Mouse (Mus musculus) limb, embryonic 14.5 days (tissue): ENCODE measurements around the gene Fam178b. TPM values are rescaled to one million over a fixed set of nuclear protein-coding genes. Genes with fewer than 3 reads are reported as not detected.
A peak's percentile ranks its signal among the peaks of the same experiment; 100 is the strongest.

Source experiments
- ATAC-seq: fragments of 200-750 bp; cut with Nextera tagmentation; 2 replicates; pipeline ENCODE4 v1.8.0; 2017; ENCODE audit warnings: low read depth, moderate number of reproducible peaks, moderate TSS enrichment; ENCODE audit not compliant: low FRiP score
- DNase-seq: peaks from one replicate; pipeline ENCODE4 v3.0.0-alpha.2; 2015; ENCODE audit warnings: low spot score
- H3K27ac ChIP-seq: fragments of 300-500 bp; sonication (generic); replicated peaks from 2 replicates; pipeline ENCODE4 v1.5.1; 2014; ENCODE audit warnings: low read depth, mild to moderate bottlenecking, low read length, moderate library complexity, mixed read lengths
- H3K27me3 ChIP-seq: fragments of 300-500 bp; sonication (generic); 2 replicates; pipeline ENCODE4 v1.6.1; 2014; ENCODE audit warnings: low read length, mixed read lengths; ENCODE audit not compliant: control insufficient read depth, insufficient read depth
- H3K36me3 ChIP-seq: fragments of 300-500 bp; sonication (generic); 2 replicates; pipeline ENCODE4 v1.6.1; 2014; ENCODE audit warnings: mild to moderate bottlenecking, low read length, moderate library complexity, mixed read lengths; ENCODE audit not compliant: control insufficient read depth, insufficient read depth
- H3K4me1 ChIP-seq: fragments of 300-500 bp; sonication (generic); 2 replicates; pipeline ENCODE4 v1.6.1; 2014; ENCODE audit warnings: antibody characterized with exemption, low read length, mixed read lengths; ENCODE audit not compliant: control insufficient read depth, insufficient read depth
- H3K4me2 ChIP-seq: fragments of 300-500 bp; sonication (generic); replicated peaks from 2 replicates; pipeline ENCODE4 v1.6.1; 2014; ENCODE audit warnings: low read depth, mild to moderate bottlenecking, low read length, moderate library complexity; ENCODE audit not compliant: severe bottlenecking
- H3K4me3 ChIP-seq: fragments of 300-500 bp; sonication (generic); replicated peaks from 2 replicates; pipeline ENCODE4 v1.5.1; 2014; ENCODE audit warnings: low read length
- H3K9ac ChIP-seq: fragments of 300-500 bp; sonication (generic); 2 replicates; pipeline ENCODE4 v1.6.1; 2014; ENCODE audit warnings: mild to moderate bottlenecking, low read depth, low read length, moderate library complexity; ENCODE audit not compliant: severe bottlenecking
- H3K9me3 ChIP-seq: fragments of 300-500 bp; sonication (generic); 2 replicates; pipeline ENCODE4 v1.6.1; 2016; ENCODE audit warnings: low read length; ENCODE audit not compliant: control insufficient read depth
- POLR2A ChIP-seq: fragments of 200-500 bp; IDR thresholded peaks from 2 replicates; pipeline ENCODE4 v1.8.0; 2012; ENCODE audit warnings: inconsistent platforms, mild to moderate bottlenecking, moderate library complexity, borderline replicate concordance; ENCODE audit not compliant: insufficient read depth, insufficient read length; ENCODE audit errors: extremely low read depth
- whole genome bisulfite sequencing: fragments of 180-500 bp; shearing (Covaris S2); extraction: QIAGEN DNeasy Blood & Tissue Kit; methylation state at CpG from one replicate; pipeline ENCODE4 v1.1.7; 2014; 5-methylcytosine and 5-hydroxymethylcytosine counted together
- polyA plus RNA-seq, 2 experiments: library from polyadenylated mRNA; depleted of rRNA in 1 of 2; stranded (reverse) in 1 of 2; unstranded in 1 of 2; fragments of >200 nt; fragmentation: Nextera tagmentation in 1 of 2; extraction: Ambion mirVana in 1 of 2; gene quantifications; 2 replicates each; pipeline versions ENCODE4 v1.2.1 to v1.2.3; 2012 to 2014

The Fam178b gene
- polyA plus RNA-seq, 2 experiments = 0.67 to 1.5 TPM

DNA sequence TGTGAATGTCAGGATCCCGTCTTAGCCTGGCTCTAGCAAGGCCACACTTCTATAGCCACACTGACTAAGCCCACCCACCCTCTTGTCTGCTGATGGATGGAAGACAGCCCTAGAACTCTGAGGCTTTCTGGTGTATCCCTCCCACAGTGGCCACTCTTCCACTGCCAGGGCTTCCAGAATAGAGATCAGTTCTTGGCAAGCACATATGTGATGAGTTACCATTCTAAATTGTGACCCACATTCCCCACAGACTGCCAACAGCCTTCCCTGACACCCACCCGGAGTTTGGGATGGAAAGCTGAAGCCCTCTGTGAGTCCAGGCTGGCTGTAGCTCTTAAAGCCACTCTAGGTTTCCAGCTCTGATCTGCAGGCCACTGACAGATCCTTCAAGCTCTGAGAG lies 24.2 kb upstream of the Fam178b start:
- Histone ChIP-seq H3K4me1 (peaks cover 12% of the 10 kb centered on the region), H3K4me3 (no peak overlapping the region), H3K9ac (no peak overlapping the region), H3K4me2 (no peak overlapping the region), H3K27me3 (no peaks in the 10 kb centered on the region), H3K27ac (no peak overlapping the region), H3K9me3 (no peaks in the 10 kb centered on the region), H3K36me3 (peaks cover 53% of the 10 kb centered on the region)
- TF ChIP-seq POLR2A = no peak
- 67% methylated on average over 2 of the region's 2 CpGs for WGBS
- DNase-seq (no peak), ATAC-seq (no peak)

DNA sequence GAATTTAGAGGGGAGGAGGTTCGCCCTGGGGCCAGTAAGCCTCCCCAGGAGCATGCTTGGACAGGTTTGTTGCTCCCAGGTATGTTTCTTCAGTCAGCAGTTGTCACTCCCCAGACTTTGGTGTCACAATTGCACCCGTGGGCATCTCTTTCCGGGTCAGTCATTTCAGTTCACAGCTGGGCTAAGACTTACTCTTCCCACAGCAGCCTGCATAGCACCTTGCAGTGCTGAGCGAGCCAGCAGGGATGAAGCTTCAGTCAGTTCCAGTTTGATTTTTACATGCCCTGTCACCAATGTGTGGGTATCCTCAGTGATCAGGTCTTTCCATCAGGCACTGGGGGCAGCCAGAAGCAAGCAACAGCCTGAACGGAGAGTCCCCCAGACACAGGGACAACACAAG lies 14.0 kb upstream of the Fam178b start:
- H3K27me3 ChIP-seq = no peaks in the 10 kb centered on the region
- H3K9me3 ChIP-seq = no peaks in the 10 kb centered on the region
- peaks cover 5% of the 10 kb centered on the region; the same call in 1 of the 2 replicates for H3K4me1 ChIP-seq
- no peak overlapping the region for H3K27ac ChIP-seq
- no peak for TF ChIP-seq POLR2A
- 0 out of 2 replicates have a peak overlapping the region, but pooled peaks have one; percentile 16 for H3K9ac ChIP-seq
- ATAC-seq (no peak), DNase-seq (no peak)
- H3K4me2 ChIP-seq = no peak overlapping the region
- H3K4me3 ChIP-seq = no peak overlapping the region
- 54% methylated on average over 5 of the region's 5 CpGs for WGBS
- peaks cover 61% of the 10 kb centered on the region for H3K36me3 ChIP-seq

DNA sequence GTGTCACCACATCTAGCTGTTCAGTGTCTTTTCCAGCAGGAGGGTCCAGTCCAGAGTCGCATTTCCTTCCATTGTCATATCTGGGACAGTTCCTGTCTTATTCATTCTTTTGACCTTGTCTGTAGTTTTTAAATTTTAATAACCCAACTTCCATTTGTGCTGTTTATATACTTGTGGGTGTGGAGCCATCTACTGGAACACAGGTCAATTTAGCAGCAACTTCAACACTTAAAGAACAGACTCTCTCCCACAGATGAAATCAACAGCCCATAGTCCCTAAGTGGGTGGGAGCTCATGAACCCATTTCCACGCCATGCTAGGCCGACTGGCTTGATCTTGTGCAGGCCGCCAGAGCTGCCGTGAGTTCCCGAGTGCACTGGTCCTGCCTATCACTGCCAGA lies 13.4 kb upstream of the Fam178b start:
- WGBS = 62% methylated on average over 6 of the region's 6 CpGs
- H3K4me3 ChIP-seq = no peak overlapping the region
- no peak for TF ChIP-seq POLR2A

DNA sequence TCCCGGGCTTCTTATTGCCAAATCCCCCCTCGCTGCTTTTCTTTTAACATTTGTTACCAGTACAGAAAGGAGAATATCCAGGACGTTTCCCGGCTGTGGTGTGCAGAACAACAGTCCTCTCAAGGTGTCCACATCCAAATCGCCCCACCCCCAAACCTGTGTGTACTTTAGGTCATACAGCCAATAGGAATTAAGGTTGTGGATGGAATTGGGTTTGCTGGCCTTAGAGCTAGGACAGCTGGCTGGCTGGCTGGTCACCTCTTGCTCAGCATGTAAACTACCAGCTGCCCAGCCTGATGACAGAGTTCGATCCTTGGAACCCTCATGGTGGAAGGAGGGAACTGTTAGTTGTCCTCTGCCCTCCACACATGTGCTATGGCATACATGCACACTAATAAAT lies 11.9 kb upstream of the Fam178b start:
- peaks cover 40% of the 10 kb centered on the region for H3K36me3 ChIP-seq
- ATAC-seq (no peak), DNase-seq (no peak)
- no peaks in the 10 kb centered on the region for H3K9me3 ChIP-seq
- no peak overlapping the region for H3K4me3 ChIP-seq
- no peak for TF ChIP-seq POLR2A
- H3K4me2 ChIP-seq = no peak overlapping the region
- no peak overlapping the region for H3K9ac ChIP-seq
- peaks cover 6% of the 10 kb centered on the region; the same call in 1 of the 2 replicates for H3K4me1 ChIP-seq
- no peak overlapping the region for H3K27ac ChIP-seq
- WGBS = 83% methylated on average over 6 of the region's 6 CpGs
- no peaks in the 10 kb centered on the region for H3K27me3 ChIP-seq

More for the DNA sequence above, 13.4 kb upstream of the Fam178b start:
- ATAC-seq = no peak
- Histone ChIP-seq H3K36me3 (peaks cover 56% of the 10 kb centered on the region), H3K27ac (no peak overlapping the region), H3K4me1 (peaks cover 6% of the 10 kb centered on the region; the same call in 1 of the 2 replicates), H3K4me2 (no peak overlapping the region), H3K27me3 (no peaks in the 10 kb centered on the region), H3K9me3 (no peaks in the 10 kb centered on the region), H3K9ac (no peak overlapping the region)
- no peak for DNase-seq

DNA sequence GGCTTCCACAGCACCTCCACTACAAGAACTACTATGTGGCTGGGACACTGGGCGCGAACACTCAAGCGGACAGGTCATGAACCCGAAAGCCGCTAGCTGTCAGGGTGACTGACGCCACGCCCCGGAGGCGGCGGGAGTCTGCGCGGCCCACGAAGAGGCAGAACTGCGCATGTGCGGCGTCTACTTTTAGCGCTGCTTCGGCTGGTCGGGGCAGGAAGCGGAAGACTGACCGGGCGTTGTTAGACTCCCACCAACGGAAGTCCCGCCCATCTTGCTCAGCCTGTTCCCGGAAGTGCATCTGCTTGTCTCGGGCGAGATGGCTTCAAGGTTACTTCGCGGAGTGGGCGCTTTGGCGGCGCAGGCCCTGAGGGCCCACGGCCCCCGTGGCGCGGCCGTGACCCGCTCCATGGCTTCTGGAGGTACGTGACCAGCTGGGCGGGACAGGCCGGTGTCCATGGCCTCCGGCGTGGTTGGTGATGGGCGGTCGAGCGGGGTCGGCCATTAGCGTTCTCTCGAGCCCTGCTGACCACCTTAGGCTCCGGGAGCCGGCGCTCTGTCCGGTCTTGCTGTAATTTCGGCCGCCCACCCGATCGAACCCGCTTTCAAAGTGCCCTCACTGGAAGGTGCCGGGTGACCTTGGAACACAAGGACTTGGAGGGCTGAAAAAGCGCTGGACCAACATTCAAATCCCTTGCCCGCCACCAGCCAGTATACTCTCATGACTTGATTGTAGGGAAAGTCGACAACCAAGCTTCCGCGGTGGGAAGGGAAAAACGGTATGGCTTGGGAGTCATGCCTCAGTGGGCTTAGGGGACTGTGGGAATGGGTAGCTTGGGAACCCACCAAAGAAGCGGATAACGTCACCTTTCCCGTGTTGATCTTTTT lies 8.5 kb upstream of the Fam178b start, which contains the start of gene Cox5b:
Gene Cox5b, plus strand, starts transcription at position 179 of the 885 bp plus-strand sequence.
- no peak for TF ChIP-seq POLR2A
- Histone ChIP-seq H3K4me3 (peak within 1 kb of the TSS; percentile 88), H3K27ac (no peak within 1 kb of the TSS), H3K4me1 (peaks cover 6% of the 10 kb centered on the region; the same call in 1 of the 2 replicates), H3K4me2 (peak within 1 kb of the TSS; percentile 80), H3K9me3 (no peaks in the 10 kb centered on the region), H3K36me3 (peaks cover 26% of the 10 kb centered on the region), H3K9ac (peak within 1 kb of the TSS; percentile 80), H3K27me3 (no peaks in the 10 kb centered on the region)
- DNase-seq (peak; percentile 100), ATAC-seq (peak; percentile 94)
- 2% methylated on average over 65 of the region's 68 CpGs for WGBS
